8 mouse cellular contexts compared by ENCODE assay signal in the genomic region with DNA sequence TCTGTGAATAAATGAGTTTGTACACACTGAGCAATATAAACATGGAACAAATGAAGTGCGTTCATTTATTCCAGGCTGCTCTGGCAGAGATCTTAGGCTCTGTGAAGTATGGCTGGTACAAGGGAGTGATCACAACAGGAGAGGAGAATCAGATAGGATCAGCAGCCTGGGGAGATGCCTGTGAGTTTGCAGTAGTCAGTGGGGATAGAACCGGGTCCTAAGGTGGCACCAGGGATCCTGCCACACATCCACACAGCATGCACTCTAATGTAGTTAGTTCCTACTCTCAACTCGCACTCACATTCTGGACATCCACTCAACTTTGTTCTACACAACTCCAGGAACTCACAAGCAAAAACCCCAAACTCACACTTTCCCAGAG. TPM values are rescaled to one million over a fixed set of nuclear protein-coding genes. Genes with fewer than 3 reads are reported as not detected.
DNase-seq lines count a peak whose midpoint lies in the region; ATAC-seq and TF ChIP-seq lines count a peak whose summit lies in the region.

No protein-coding gene starts in this region.

- H3K36me3 ChIP-seq in lung, embryonic 15.5 days, result no peaks in the 10 kb centered on the region
- H3K36me3 ChIP-seq in embryonic facial prominence, embryonic 15.5 days, result no peaks in the 10 kb centered on the region
- H3K36me3 ChIP-seq in intestine, postnatal 0 days (ENCODE audit: control insufficient read depth, insufficient read depth), result no peaks in the 10 kb centered on the region
- H3K36me3 ChIP-seq in neural tube, embryonic 13.5 days, result no peaks in the 10 kb centered on the region

- no peak for DNase-seq in lung, adult 18-20 months
- no peak for DNase-seq in frontal cortex, adult 2 months (ENCODE audit: extremely low spot score in 1 of 2, low spot score in 1 of 2)
- no peak for DNase-seq in right cerebral cortex, postnatal 14 days
- no peak for DNase-seq in yolk sac, embryonic 10.5 days (ENCODE audit: low spot score)

- no peaks in the 10 kb centered on the region for H3K9me3 ChIP-seq in lung, embryonic 15.5 days
- no peaks in the 10 kb centered on the region for H3K9me3 ChIP-seq in embryonic facial prominence, embryonic 15.5 days (replicated peaks)
- no peaks in the 10 kb centered on the region for H3K9me3 ChIP-seq in intestine, postnatal 0 days (ENCODE audit: control insufficient read depth)
- H3K9me3 ChIP-seq in neural tube, embryonic 13.5 days, result no peaks in the 10 kb centered on the region

- 7% methylated on average over 3 of the region's 3 CpGs for WGBS in lung, embryonic 15.5 days
- 15% methylated on average over 3 of the region's 3 CpGs for WGBS in embryonic facial prominence, embryonic 15.5 days
- WGBS in intestine, postnatal 0 days, result 2% methylated on average over 3 of the region's 3 CpGs
- 11% methylated on average over 3 of the region's 3 CpGs for WGBS in neural tube, embryonic 13.5 days

- H3K27ac ChIP-seq in lung, embryonic 15.5 days, result peak overlapping the region; percentile 8; the same call in 1 of the 2 replicates
- peak overlapping the region; percentile 94 for H3K27ac ChIP-seq in embryonic facial prominence, embryonic 15.5 days (replicated peaks)
- H3K27ac ChIP-seq in intestine, postnatal 0 days (ENCODE audit: low read depth, low read length), result no peak overlapping the region
- H3K27ac ChIP-seq in neural tube, embryonic 13.5 days (replicated peaks), result no peak overlapping the region

- TF ChIP-seq CTCF in intestine, postnatal 0 days (IDR thresholded peaks at IDR 0.05; ENCODE audit: low read depth), result no peak

- H3K27me3 ChIP-seq in lung, embryonic 15.5 days, result no peaks in the 10 kb centered on the region
- H3K27me3 ChIP-seq in embryonic facial prominence, embryonic 15.5 days, result no peaks in the 10 kb centered on the region
- no peaks in the 10 kb centered on the region for H3K27me3 ChIP-seq in intestine, postnatal 0 days (replicated peaks; ENCODE audit: control insufficient read depth, insufficient read depth, low read length)
- no peaks in the 10 kb centered on the region; the same call in 1 of the 2 replicates for H3K27me3 ChIP-seq in neural tube, embryonic 13.5 days

- peak overlapping the region; percentile 65 for H3K4me3 ChIP-seq in lung, embryonic 15.5 days
- peak overlapping the region; percentile 71 for H3K4me3 ChIP-seq in embryonic facial prominence, embryonic 15.5 days (replicated peaks)
- peak overlapping the region; percentile 59 for H3K4me3 ChIP-seq in intestine, postnatal 0 days (ENCODE audit: low read depth, low read length)
- peak overlapping the region; percentile 54 for H3K4me3 ChIP-seq in neural tube, embryonic 13.5 days

- H3K4me2 ChIP-seq in lung, embryonic 15.5 days, result peak overlapping the region; percentile 78
- H3K4me2 ChIP-seq in embryonic facial prominence, embryonic 15.5 days (replicated peaks), result peak overlapping the region; percentile 67
- peak overlapping the region; percentile 80 for H3K4me2 ChIP-seq in intestine, postnatal 0 days (replicated peaks; ENCODE audit: low read depth)
- H3K4me2 ChIP-seq in neural tube, embryonic 13.5 days, result peak overlapping the region; percentile 63

- peak; percentile 23; the same call in 1 of the 2 replicates for ATAC-seq in lung, embryonic 15.5 days (ENCODE audit: borderline replicate concordance, extremely low read depth, low FRiP score, low TSS enrichment)
- ATAC-seq in embryonic facial prominence, embryonic 15.5 days (ENCODE audit: insufficient number of reproducible peaks, low FRiP score, low TSS enrichment, low read depth), result peak; percentile 1; the same call in 1 of the 2 replicates
- 0 out of 2 replicates have a peak, but pooled peaks have one; percentile 12 for ATAC-seq in intestine, postnatal 0 days
- peak; percentile 48 for ATAC-seq in neural tube, embryonic 13.5 days (ENCODE audit: low read depth)

- peak overlapping the region; percentile 23 for H3K9ac ChIP-seq in lung, embryonic 15.5 days
- no peak overlapping the region; the same call in 1 of the 2 replicates for H3K9ac ChIP-seq in embryonic facial prominence, embryonic 15.5 days
- H3K9ac ChIP-seq in intestine, postnatal 0 days (ENCODE audit: low read depth, low read length), result peak overlapping the region; percentile 55; the same call in 1 of the 2 replicates
- H3K9ac ChIP-seq in neural tube, embryonic 13.5 days, result peak overlapping the region; percentile 75

- no peaks in the 10 kb centered on the region; the same call in 1 of the 2 replicates for H3K4me1 ChIP-seq in lung, embryonic 15.5 days
- H3K4me1 ChIP-seq in embryonic facial prominence, embryonic 15.5 days, result 0 out of 2 replicates have a peak, but pooled peaks cover 8% of the 10 kb centered on the region
- no peaks in the 10 kb centered on the region; the same call in 1 of the 2 replicates for H3K4me1 ChIP-seq in intestine, postnatal 0 days (replicated peaks; ENCODE audit: control insufficient read depth, insufficient read depth, low read length)
- peaks cover 6% of the 10 kb centered on the region for H3K4me1 ChIP-seq in neural tube, embryonic 13.5 days (replicated peaks)

RNA-seq across cellular contexts. Expression of gene Pemt, which starts 0.6 kb away (rescaled TPM):
- 6.7 and 8.1 TPM in 2 replicates for polyA plus RNA-seq in lung, embryonic 15.5 days (2015; fragmentation: Nextera tagmentation; extraction: Ambion mirVana)
- 5.9 and 6.8 TPM in 2 replicates for polyA plus RNA-seq in embryonic facial prominence, embryonic 15.5 days (2015; fragmentation: Nextera tagmentation; extraction: Ambion mirVana)
- polyA plus RNA-seq in intestine, postnatal 0 days (2015; fragmentation: Nextera tagmentation; extraction: Ambion mirVana), result 4.2 and 5.0 TPM in 2 replicates
- polyA plus RNA-seq in neural tube, embryonic 13.5 days (2015; fragmentation: Nextera tagmentation; extraction: Ambion mirVana), result 7.1 and 8.5 TPM in 2 replicates
- 5.8 and 6.4 TPM in 2 replicates for polyA plus RNA-seq in frontal cortex, adult 2 months (2012; rRNA removed)

RNA-seq across cellular contexts. Expression of gene Rai1, which starts 59.1 kb away (rescaled TPM):
- 27.9 and 28.2 TPM in 2 replicates for polyA plus RNA-seq in lung, embryonic 15.5 days (2015; fragmentation: Nextera tagmentation; extraction: Ambion mirVana)
- 22.2 and 25.4 TPM in 2 replicates for polyA plus RNA-seq in embryonic facial prominence, embryonic 15.5 days (2015; fragmentation: Nextera tagmentation; extraction: Ambion mirVana)
- 10.1 and 10.6 TPM in 2 replicates for polyA plus RNA-seq in intestine, postnatal 0 days (2015; fragmentation: Nextera tagmentation; extraction: Ambion mirVana)
- polyA plus RNA-seq in neural tube, embryonic 13.5 days (2015; fragmentation: Nextera tagmentation; extraction: Ambion mirVana), result 29.9 and 30.0 TPM in 2 replicates
- polyA plus RNA-seq in frontal cortex, adult 2 months (2012; rRNA removed), result 47.8 and 53.3 TPM in 2 replicates

Comparison
In these comparisons a context has a peak if more than half of its experiments do, and no peak if none do; other contexts are left out.
1. H3K27ac ChIP-seq: peak in lung, embryonic 15.5 days (single experiment) and embryonic facial prominence, embryonic 15.5 days (single experiment); none in intestine, postnatal 0 days (single experiment) and neural tube, embryonic 13.5 days (single experiment).
2. Peak in every context shown above with its lines, with median percentiles within 50 percentile points of each other: ATAC-seq, H3K4me2 ChIP-seq and H3K4me3 ChIP-seq.